Mouse (Mus musculus): ENCODE results near the gene Rpap3. TPM values are rescaled to one million over a fixed set of nuclear protein-coding genes. Genes with fewer than 3 reads are reported as not detected.

Gene Rpap3
- total RNA-seq, 1 experiment = 32.2 TPM

- no peaks in the 10 kb centered on the region for H3K4me1 ChIP-seq (ENCODE audit: control insufficient read depth in 2 of 2, insufficient read depth in 2 of 2, low read length in 2 of 2, poor library complexity in 1 of 2)
- H3K9me3 ChIP-seq (ENCODE audit: control insufficient read depth, insufficient read depth, low read depth, low read length) = no peaks in the 10 kb centered on the region
- H3K36me3 ChIP-seq (ENCODE audit: control insufficient read depth, insufficient read depth, low read length, poor library complexity, severe bottlenecking) = no peaks in the 10 kb centered on the region
- no peak overlapping the region for H3K9ac ChIP-seq (ENCODE audit: insufficient read depth, low read depth, low read length, poor library complexity, severe bottlenecking)
- no peak for TF ChIP-seq MAFK (IDR thresholded peaks at IDR 0.05; ENCODE audit: insufficient read depth, low read depth, low read length)
- no peak for TF ChIP-seq ZNF384 (IDR thresholded peaks at IDR 0.05; ENCODE audit: low read depth, low read length)
- no peak for TF ChIP-seq CHD2 (IDR thresholded peaks at IDR 0.05; ENCODE audit: low read depth, low read length)
- no peak overlapping the region for H3K27ac ChIP-seq (ENCODE audit: insufficient read depth, low read depth, low read length, poor library complexity, severe bottlenecking)
- no peak overlapping the region for H3K4me3 ChIP-seq (ENCODE audit: insufficient read depth in 1 of 2, low read depth in 1 of 2, low read length in 2 of 2, poor library complexity in 1 of 2, severe bottlenecking in 1 of 2)
- in situ Hi-C loops (cut with MboI; ENCODE audit: low sequenced_read_pairs in 2 of 2, unreplicated experiment in 2 of 2) = no loop called here
- DNase-seq (ENCODE audit: low read depth, low spot score) = no peak
Measured at GRCm38 (mm10) chr15:97727048-97727447, 21.4 kb upstream of the Rpap3 start.

GRCm38 (mm10) chr15:97726310-97726709 is 20.7 kb upstream of the Rpap3 start:
- Histone ChIP-seq H3K27ac (ENCODE audit: insufficient read depth, low read depth, low read length, poor library complexity, severe bottlenecking) (no peak overlapping the region), H3K36me3 (ENCODE audit: control insufficient read depth, insufficient read depth, low read length, poor library complexity, severe bottlenecking) (no peaks in the 10 kb centered on the region), H3K4me3 (ENCODE audit: insufficient read depth in 1 of 2, low read depth in 1 of 2, low read length in 2 of 2, poor library complexity in 1 of 2, severe bottlenecking in 1 of 2) (no peak overlapping the region), H3K4me1 (ENCODE audit: control insufficient read depth in 2 of 2, insufficient read depth in 2 of 2, low read length in 2 of 2, poor library complexity in 1 of 2) (no peaks in the 10 kb centered on the region), H3K9me3 (ENCODE audit: control insufficient read depth, insufficient read depth, low read depth, low read length) (no peaks in the 10 kb centered on the region), H3K9ac (ENCODE audit: insufficient read depth, low read depth, low read length, poor library complexity, severe bottlenecking) (no peak overlapping the region)
- TF ChIP-seq MAFK (IDR thresholded peaks at IDR 0.05; ENCODE audit: insufficient read depth, low read depth, low read length) (no peak), HCFC1 (IDR thresholded peaks at IDR 0.05; ENCODE audit: borderline replicate concordance, insufficient read depth, low read length) (no peak), ZC3H11A (IDR thresholded peaks at IDR 0.05; ENCODE audit: borderline replicate concordance, low read depth, low read length) (no peak), ZNF384 (IDR thresholded peaks at IDR 0.05; ENCODE audit: low read depth, low read length) (no peak), CHD2 (IDR thresholded peaks at IDR 0.05; ENCODE audit: low read depth, low read length) (no peak)
- DNase-seq (ENCODE audit: low read depth, low spot score) = no peak
- in situ Hi-C loops (cut with MboI; ENCODE audit: low sequenced_read_pairs in 2 of 2, unreplicated experiment in 2 of 2) = no loop called here

GRCm38 (mm10) chr15:97725198-97725785 is 19.7 kb upstream of the Rpap3 start:
- Histone ChIP-seq H3K27ac (ENCODE audit: insufficient read depth, low read depth, low read length, poor library complexity, severe bottlenecking) (no peak overlapping the region), H3K4me3 (ENCODE audit: insufficient read depth in 1 of 2, low read depth in 1 of 2, low read length in 2 of 2, poor library complexity in 1 of 2, severe bottlenecking in 1 of 2) (no peak overlapping the region), H3K9me3 (ENCODE audit: control insufficient read depth, insufficient read depth, low read depth, low read length) (no peaks in the 10 kb centered on the region), H3K4me1 (ENCODE audit: control insufficient read depth in 2 of 2, insufficient read depth in 2 of 2, low read length in 2 of 2, poor library complexity in 1 of 2) (no peaks in the 10 kb centered on the region), H3K9ac (ENCODE audit: insufficient read depth, low read depth, low read length, poor library complexity, severe bottlenecking) (no peak overlapping the region), H3K36me3 (ENCODE audit: control insufficient read depth, insufficient read depth, low read length, poor library complexity, severe bottlenecking) (no peaks in the 10 kb centered on the region)
- DNase-seq (ENCODE audit: low read depth, low spot score) = no peak
- in situ Hi-C loops (cut with MboI; ENCODE audit: low sequenced_read_pairs in 2 of 2, unreplicated experiment in 2 of 2) = no loop called here
- TF ChIP-seq ZNF384 (IDR thresholded peaks at IDR 0.05; ENCODE audit: low read depth, low read length) = no peak
- no peak for TF ChIP-seq MAFK (IDR thresholded peaks at IDR 0.05; ENCODE audit: insufficient read depth, low read depth, low read length)
- TF ChIP-seq HCFC1 (IDR thresholded peaks at IDR 0.05; ENCODE audit: borderline replicate concordance, insufficient read depth, low read length) = no peak

GRCm38 (mm10) chr15:97724346-97725197 is 18.9 kb upstream of the Rpap3 start:
- H3K36me3 ChIP-seq (ENCODE audit: control insufficient read depth, insufficient read depth, low read length, poor library complexity, severe bottlenecking) = no peaks in the 10 kb centered on the region
- no peaks in the 10 kb centered on the region for H3K9me3 ChIP-seq (ENCODE audit: control insufficient read depth, insufficient read depth, low read depth, low read length)
- in situ Hi-C loops (cut with MboI; ENCODE audit: low sequenced_read_pairs in 2 of 2, unreplicated experiment in 2 of 2) = no loop called here
- no peaks in the 10 kb centered on the region for H3K4me1 ChIP-seq (ENCODE audit: control insufficient read depth in 2 of 2, insufficient read depth in 2 of 2, low read length in 2 of 2, poor library complexity in 1 of 2)
- H3K9ac ChIP-seq (ENCODE audit: insufficient read depth, low read depth, low read length, poor library complexity, severe bottlenecking) = no peak overlapping the region
- TF ChIP-seq ZC3H11A (IDR thresholded peaks at IDR 0.05; ENCODE audit: borderline replicate concordance, low read depth, low read length) (no peak), CHD2 (IDR thresholded peaks at IDR 0.05; ENCODE audit: low read depth, low read length) (no peak), ZNF384 (IDR thresholded peaks at IDR 0.05; ENCODE audit: low read depth, low read length) (no peak)
- no peak overlapping the region for H3K27ac ChIP-seq (ENCODE audit: insufficient read depth, low read depth, low read length, poor library complexity, severe bottlenecking)
- H3K4me3 ChIP-seq (ENCODE audit: insufficient read depth in 1 of 2, low read depth in 1 of 2, low read length in 2 of 2, poor library complexity in 1 of 2, severe bottlenecking in 1 of 2) = no peak overlapping the region
- DNase-seq (ENCODE audit: low read depth, low spot score) = no peak

Data from ES-E14 (cell line).